Mouse (Mus musculus): Measurements from ENCODE around the gene Irgc1.

DNA sequence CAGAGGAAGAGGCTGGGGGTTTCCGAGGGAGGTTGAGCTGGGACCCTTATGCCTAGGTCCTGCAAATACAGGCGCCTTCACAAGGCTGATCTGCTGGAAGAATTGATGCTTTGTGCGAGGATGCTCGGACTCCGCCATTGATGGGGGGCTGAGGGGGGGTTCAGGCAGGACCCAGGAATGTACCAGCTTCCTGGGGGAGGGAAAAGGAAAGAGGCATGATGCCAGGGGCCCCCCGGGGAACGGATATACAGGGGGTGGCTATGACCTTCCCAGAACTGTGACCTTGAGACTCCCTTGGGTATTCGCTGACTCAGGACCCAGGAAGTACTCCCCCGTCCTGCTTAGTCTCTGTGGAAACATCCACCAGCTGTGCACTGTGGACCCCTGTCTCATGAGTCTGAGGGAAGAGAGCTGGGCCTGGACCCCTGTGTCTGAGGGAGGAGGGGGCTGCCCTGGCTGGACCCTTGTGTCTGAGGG, 34.6 kb upstream of the Irgc1 start:
- no peak for TF ChIP-seq CTCF (conservative IDR thresholded peaks at IDR 0.05; ENCODE audit: low read length)
- TF ChIP-seq POU5F1 (IDR thresholded peaks at IDR 0.05; ENCODE audit: borderline replicate concordance, low read length), result no peak

All from E14TG2a.4 (cell line).